Mouse (Mus musculus): ENCODE data around the gene Adpgk.

DNA sequence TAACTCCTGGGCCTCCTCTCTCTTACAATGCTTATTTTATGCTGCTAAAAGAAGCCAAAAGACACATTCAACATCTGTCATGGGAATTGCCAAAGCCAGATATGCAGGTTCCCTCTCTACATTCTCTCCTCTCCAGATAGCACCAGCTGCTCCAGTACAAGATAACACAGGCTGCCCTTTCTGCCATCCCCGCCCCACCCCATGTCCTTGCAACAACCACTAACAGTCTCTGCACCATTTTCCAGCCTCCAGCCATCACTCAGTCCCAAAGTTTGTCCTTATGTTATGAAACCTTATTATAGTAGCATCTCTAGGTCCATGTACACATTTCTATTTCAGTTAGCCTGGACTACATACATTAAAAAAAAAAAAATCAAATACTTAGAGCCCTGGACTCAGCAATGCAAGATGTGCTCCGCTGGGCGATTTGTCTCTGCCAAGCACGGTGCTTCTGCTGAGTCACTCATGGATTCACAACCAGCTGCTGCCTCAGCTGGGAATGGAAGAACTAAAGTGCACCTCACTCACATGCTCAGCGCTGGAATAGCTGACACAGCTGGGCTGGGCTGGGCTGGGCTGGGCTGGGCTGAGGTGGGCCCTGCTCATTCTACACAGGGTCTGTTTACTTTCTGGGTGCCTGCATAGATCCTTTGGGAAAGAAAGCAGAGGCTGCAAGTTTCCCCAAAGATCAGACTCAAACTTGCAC, 36.5 kb upstream of the Adpgk start:
- TF ChIP-seq CTCF (IDR thresholded peaks at IDR 0.05; ENCODE audit: insufficient read depth, low read length) (no peak), POLR2A (IDR thresholded peaks at IDR 0.05; ENCODE audit: borderline replicate concordance, extremely low read depth, low read depth, low read length) (no peak)
